In genomic region chr2:52287436-52287835, GRCm38 (mm10) we compare ENCODE assay signal across 22 mouse cellular contexts.
DNase-seq lines count a peak whose midpoint lies in the region; ATAC-seq and TF ChIP-seq lines count a peak whose summit lies in the region.
"Had no signal": no experiment of that assay in that cellular context is flagged by ENCODE, and none has a peak within 500 bp of the region (broad histone marks: within the 10 kb centered on the region; RNA-seq: fewer than 3 reads in every experiment).

No protein-coding gene starts in this region.

- no peak overlapping the region for H3K4me2 ChIP-seq in heart, embryonic 16.5 days (ENCODE audit: low read depth, low read length)
- H3K4me2 ChIP-seq: embryonic facial prominence, embryonic 12.5 days; forebrain, embryonic 13.5 days; forebrain, embryonic 15.5 days had no signal

- intact Hi-C loops in gastrocnemius, adult 2 months (cut with DNase I): no loop called here

- no peaks in the 10 kb centered on the region for H3K36me3 ChIP-seq in heart, embryonic 16.5 days (ENCODE audit: control insufficient read depth, insufficient read depth)
- H3K36me3 ChIP-seq: embryonic facial prominence, embryonic 10.5 days; embryonic facial prominence, embryonic 12.5 days; forebrain, embryonic 15.5 days; G1E had no signal

- H3K27me3 ChIP-seq in heart, embryonic 16.5 days (ENCODE audit: control insufficient read depth, insufficient read depth, low read length): no peaks in the 10 kb centered on the region
- H3K27me3 ChIP-seq: embryonic facial prominence, embryonic 12.5 days; forebrain, embryonic 13.5 days; forebrain, embryonic 15.5 days; Patski had no signal

- no peak for TF ChIP-seq CTCF in gastrocnemius, adult 2 months (IDR thresholded peaks at IDR 0.05)

- peaks cover 3% of the 10 kb centered on the region; the same call in 1 of the 2 replicates for H3K4me1 ChIP-seq in heart, embryonic 16.5 days (ENCODE audit: control insufficient read depth, insufficient read depth, low read length)
- H3K4me1 ChIP-seq: embryonic facial prominence, embryonic 10.5 days; embryonic facial prominence, embryonic 12.5 days; forebrain, embryonic 13.5 days; forebrain, embryonic 15.5 days had no signal

- DNase-seq in heart, postnatal 4 days: no peak
- no peak for DNase-seq in T-cell, adult 2 months (ENCODE audit: low spot score)
- DNase-seq in gastrocnemius, adult 2 months: no peak
- DNase-seq: adrenal gland, adult 2 months; adrenal gland, postnatal 10 days; adrenal gland, postnatal 25 days; cerebellum, adult 11-12 months; cerebellum, adult 2 months; cerebellum, adult 9-10 months; cerebellum, postnatal 14 days; cerebellum, postnatal 36 days; forebrain, postnatal 0 days had no signal

- 0 out of 2 replicates have a peak overlapping the region, but pooled peaks have one; percentile 13 for H3K27ac ChIP-seq in heart, embryonic 16.5 days (ENCODE audit: low read length)
- no peak overlapping the region for H3K27ac ChIP-seq in gastrocnemius, adult 2 months
- H3K27ac ChIP-seq: embryonic facial prominence, embryonic 10.5 days; embryonic facial prominence, embryonic 12.5 days; forebrain, embryonic 13.5 days; forebrain, embryonic 15.5 days had no signal

- 71% methylated on average over 1 of the region's 1 CpGs for WGBS in heart, embryonic 16.5 days

- no peaks in the 10 kb centered on the region for H3K9me3 ChIP-seq in heart, embryonic 16.5 days (replicated peaks; ENCODE audit: control insufficient read depth, low read length)
- H3K9me3 ChIP-seq: embryonic facial prominence, embryonic 10.5 days; embryonic facial prominence, embryonic 12.5 days; forebrain, embryonic 13.5 days; forebrain, embryonic 15.5 days; G1E had no signal

- H3K9ac ChIP-seq in heart, embryonic 16.5 days (ENCODE audit: low read length): no peak overlapping the region
- H3K9ac ChIP-seq: embryonic facial prominence, embryonic 12.5 days; forebrain, embryonic 13.5 days; forebrain, embryonic 15.5 days; forebrain, postnatal 0 days had no signal

- ATAC-seq in heart, embryonic 16.5 days (replicated peaks; ENCODE audit: extremely low read depth, insufficient read depth, low FRiP score): no peak
- peak; percentile 81 for ATAC-seq in granulocyte monocyte progenitor cell, adult 5-6 weeks (replicated peaks; ENCODE audit: poor library complexity, severe bottlenecking)
- peak; percentile 50; the same call in 1 of the 2 replicates for ATAC-seq in megakaryocyte progenitor cell, adult 5-6 weeks (replicated peaks; ENCODE audit: poor library complexity)
- ATAC-seq in frontal cortex, adult (ENCODE audit: low TSS enrichment): no peak
- ATAC-seq: forebrain, embryonic 13.5 days; forebrain, embryonic 15.5 days; forebrain, postnatal 0 days; Patski had no signal

- H3K4me3 ChIP-seq in heart, embryonic 16.5 days (ENCODE audit: low read length): no peak overlapping the region
- no peak overlapping the region for H3K4me3 ChIP-seq in gastrocnemius, adult 2 months
- H3K4me3 ChIP-seq: embryonic facial prominence, embryonic 10.5 days; embryonic facial prominence, embryonic 12.5 days; forebrain, embryonic 13.5 days; forebrain, embryonic 15.5 days had no signal

Comparison
In these comparisons a context has a peak if more than half of its experiments do, and no peak if none do; other contexts are left out.
1. ATAC-seq: peak in granulocyte monocyte progenitor cell, adult 5-6 weeks (single experiment) and megakaryocyte progenitor cell, adult 5-6 weeks (single experiment); none in heart, embryonic 16.5 days (single experiment) and frontal cortex, adult (single experiment).